Mouse (Mus musculus): ENCODE measurements around the gene Tmem235. TPM values are rescaled to one million over a fixed set of nuclear protein-coding genes. Genes with fewer than 3 reads are reported as not detected.
A peak's percentile ranks its signal among the peaks of the same experiment; 100 is the strongest.

The Tmem235 gene
- total RNA-seq (2021) = not detected
- long read RNA-seq, experiment 1 = 0 reads
- long read RNA-seq, experiment 2 = 0 reads

- DNase-seq (ENCODE audit: low spot score) = no peak
Observed at GRCm38 (mm10) chr11:117860601-117861000, at the start of gene Tmem235. TSS of gene Tmem235 (plus strand) at chr11:117860752.

DNA sequence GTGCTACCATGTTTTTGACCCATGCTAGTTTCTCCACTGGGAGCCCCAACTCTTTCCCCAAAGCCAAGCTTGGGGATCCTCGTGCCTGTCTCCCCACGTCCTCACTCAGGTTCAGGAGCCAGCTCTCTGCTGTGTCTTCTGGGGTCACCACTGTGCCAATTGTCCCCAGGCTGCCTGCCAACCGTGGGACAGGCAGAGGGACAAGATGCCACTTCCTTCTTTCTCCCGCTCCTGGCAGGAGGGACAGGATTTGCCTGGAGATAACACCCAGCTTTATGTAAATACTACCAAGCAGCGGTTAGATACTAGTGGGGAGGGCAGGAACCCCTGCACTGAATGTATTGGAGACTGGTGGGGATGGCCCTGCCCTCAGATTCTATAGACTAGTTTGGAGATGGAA lies 46.7 kb upstream of the Tmem235 start:
- no peak for DNase-seq (ENCODE audit: low spot score)

DNA sequence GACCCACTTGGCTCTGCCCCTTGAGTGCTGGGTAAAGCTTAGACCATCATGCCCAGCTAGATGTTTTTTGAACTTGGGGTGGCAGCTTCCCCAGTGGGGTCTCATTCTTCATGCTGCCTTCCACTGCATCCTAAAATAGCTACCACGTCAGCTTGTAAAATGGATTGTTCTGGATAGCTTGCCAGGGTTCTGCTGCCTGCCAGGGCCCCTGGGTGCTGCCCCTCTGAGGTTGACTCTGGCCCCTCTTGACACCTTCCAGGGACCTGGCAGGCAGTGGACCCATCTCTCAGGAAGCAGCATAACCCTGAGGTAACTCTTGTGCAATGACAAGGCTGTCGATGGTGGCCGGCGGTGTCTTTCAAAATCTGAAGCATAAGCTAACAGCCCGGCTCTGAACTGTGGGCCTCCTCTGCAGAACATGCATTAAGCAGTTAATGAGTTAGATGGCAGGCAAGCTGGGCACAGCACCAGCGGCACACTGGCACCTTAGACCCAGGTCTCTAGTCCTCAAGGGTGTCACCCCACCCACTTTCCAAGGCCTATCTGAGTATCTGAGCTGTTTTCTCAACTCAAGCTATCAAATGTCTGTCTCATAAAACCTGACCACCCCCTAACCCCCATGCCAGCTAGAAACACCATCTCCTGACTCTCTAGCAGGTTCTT lies 45.7 kb upstream of the Tmem235 start:
- no peak for DNase-seq (ENCODE audit: low spot score)

GRCm38 (mm10) chr11:117815850-117816249 lies 44.7 kb upstream of the Tmem235 start:
- DNase-seq (ENCODE audit: low spot score) = peak; percentile 51

GRCm38 (mm10) chr11:117816389-117816996 lies 44.1 kb upstream of the Tmem235 start:
- DNase-seq (ENCODE audit: low spot score) = no peak

DNA sequence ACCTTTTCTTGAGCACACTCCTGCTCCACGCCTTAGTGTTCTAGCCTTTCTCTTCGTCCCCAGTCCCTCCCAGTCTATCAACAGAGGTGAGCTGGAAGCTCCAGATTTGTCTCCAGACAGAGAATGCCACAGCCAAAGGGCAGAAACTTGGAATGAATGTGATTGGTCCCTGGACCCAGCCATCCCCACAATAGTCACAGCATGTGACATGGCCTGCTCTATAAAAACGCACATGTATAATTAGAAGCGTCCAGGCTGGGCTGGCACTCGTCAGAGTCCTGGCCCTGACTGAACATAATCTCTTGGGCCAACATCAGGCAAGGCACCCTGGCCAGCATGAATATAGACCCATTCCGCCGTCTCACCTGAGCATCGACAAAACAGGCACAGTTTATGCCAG lies 41.5 kb upstream of the Tmem235 start:
- peak; percentile 84 for DNase-seq (ENCODE audit: low spot score)

DNA sequence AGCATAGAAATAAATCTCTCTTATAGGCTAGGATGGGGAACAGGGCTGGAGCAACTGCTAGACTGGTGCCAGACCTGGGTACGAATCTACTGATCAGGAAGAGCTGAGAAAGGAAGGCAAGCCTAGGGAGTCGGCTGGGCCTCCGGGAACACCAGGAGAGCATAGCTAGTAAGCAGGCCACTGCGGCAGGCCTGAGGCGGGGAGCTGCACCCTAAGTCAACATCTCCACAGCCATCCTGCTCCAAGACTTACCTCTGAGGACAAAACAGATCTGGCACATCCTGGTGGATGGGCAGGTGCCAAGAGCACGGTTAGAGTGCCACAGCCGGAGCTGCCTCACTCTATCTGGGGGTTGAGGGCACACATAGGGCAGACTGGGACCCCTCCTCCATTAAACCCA lies 40.4 kb upstream of the Tmem235 start:
- DNase-seq (ENCODE audit: low spot score) = no peak

DNA sequence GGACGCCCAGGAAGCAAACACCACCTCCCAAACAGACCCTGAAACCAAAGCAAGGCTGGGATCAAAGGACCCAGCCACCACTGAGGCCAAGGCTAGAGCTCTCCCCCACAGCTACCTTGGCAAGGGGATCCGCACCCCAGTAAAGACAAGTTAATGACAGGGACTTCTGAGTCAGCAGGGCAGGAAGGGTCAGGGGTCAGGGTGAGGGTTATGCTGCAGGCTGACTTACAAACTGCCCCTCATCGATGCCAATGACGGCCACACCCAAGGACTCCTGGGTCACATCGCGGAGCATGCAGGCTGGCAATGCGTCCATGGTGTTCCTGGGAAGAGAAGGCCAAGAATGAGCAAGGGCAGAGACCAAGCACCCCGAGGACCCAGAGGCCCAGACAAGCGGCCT lies 38.7 kb upstream of the Tmem235 start:
- DNase-seq (ENCODE audit: low spot score) = no peak

- no peak for DNase-seq (ENCODE audit: low spot score)
Observed at GRCm38 (mm10) chr11:117822728-117823241, 37.8 kb upstream of the Tmem235 start.

DNA sequence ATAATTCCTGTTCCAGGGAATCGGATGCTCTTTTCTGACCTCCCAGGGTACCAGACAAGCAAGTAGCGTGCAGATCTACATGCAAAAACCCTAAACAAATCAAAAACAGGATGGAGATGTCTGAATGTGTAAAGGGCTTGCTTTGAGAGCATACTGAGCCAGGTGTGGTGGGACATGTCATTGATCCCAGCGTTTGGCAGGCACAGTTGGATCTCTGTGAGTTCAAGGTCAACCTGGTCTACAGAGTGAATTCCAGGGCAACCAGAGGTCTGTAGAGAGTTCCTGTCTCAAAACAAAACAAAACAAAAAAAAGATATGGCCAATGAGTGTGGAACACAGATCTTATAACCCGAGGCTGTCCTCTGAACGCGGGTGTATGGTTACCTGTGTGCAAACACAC lies 37.1 kb upstream of the Tmem235 start:
- DNase-seq (ENCODE audit: low spot score) = no peak

DNA sequence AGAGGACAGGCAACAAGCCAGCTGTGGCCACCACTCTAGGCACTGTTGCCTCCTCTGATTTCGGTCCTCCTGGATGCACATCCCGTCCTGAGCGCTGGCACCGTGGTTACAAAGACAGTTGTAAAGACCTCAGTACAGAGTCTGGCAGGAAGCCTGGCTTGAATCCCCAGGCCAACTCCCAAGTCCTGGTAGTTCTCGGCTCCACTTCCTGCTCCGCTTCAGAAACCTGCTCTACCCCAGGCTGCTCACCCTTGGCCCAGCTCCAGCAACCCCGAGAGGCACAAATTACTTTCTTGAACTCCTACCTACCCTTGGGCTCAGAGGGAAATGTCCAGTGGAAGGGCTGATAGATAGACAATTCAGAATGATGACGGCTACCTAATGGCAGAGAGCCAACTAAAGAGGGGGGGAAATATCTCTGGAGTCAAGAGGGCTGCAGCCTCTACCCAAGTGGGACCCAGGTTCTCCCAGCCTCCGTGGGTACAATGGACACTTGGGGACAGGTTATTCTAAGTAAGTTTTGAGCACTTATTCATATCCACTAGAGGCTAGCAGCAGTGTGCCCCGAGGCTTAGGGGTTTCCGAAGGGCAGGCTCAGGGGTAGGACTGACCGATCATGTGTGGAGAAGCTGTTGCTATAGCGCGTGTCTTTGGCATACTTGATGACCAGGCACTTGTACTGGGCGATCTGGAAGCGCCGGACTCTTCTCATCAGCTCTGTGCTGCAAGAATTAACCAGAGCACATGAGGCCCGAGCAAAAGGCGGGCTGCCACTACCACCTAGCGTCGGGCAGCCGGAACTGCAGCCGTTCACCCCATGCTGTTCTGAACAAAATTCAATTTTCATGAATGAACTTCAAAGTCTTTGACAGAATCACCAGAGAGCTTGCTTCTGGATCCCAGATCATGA lies 36.2 kb upstream of the Tmem235 start:
- peak; percentile 87 for DNase-seq (ENCODE audit: low spot score)

DNA sequence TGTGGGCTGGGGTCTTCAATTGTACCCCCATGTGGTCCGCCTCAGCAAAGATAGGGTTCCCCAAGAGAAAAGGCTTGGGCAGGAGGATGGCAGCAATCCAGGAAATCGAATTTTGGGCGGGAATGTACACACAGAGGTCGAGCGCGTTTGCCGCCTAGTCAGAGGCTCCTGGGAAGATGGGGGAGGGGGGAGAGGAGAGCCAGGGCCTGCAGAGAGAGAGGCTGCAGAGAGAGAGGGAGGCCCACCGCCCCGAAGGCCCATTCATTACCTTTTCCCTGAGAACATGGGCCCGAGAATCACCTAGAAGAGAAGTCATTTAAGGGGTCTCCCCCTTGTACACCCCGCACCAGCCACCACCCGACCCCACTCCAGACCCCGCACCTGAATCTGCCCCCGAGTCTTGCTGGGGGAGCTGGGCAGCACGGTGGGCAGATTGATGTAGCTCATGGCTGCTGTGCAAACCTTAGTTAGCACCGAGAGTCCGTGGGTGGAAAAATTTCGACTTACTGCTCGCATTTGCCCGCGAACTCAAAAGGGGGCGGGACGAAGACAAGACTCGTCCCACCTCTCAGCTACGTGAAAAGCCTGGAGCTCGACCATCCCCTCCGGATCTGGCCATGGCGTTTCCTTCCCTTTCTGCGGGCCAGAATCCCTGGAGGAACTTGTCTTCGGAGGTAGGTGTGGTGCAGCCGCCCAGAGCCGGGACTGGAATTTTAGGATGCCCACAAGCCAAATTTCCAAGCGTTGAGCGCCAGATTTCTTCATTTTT lies 35.0 kb upstream of the Tmem235 start, which contains the start of the genes Afmid and Tk1:
Gene Afmid (plus strand): TSS at position 592 of the 769 bp plus-strand sequence.
Gene Tk1 (minus strand): TSS at position 760 of the 769 bp plus-strand sequence.
- DNase-seq (ENCODE audit: low spot score) = peak; percentile 52

GRCm38 (mm10) chr11:117826164-117826563 lies 34.4 kb upstream of the Tmem235 start:
- DNase-seq (ENCODE audit: low spot score) = no peak

- no peak for DNase-seq (ENCODE audit: low spot score)
Observed at GRCm38 (mm10) chr11:117826916-117827315, 33.6 kb upstream of the Tmem235 start.

GRCm38 (mm10) chr11:117827386-117827785 lies 33.2 kb upstream of the Tmem235 start:
- no peak for DNase-seq (ENCODE audit: low spot score)

DNA sequence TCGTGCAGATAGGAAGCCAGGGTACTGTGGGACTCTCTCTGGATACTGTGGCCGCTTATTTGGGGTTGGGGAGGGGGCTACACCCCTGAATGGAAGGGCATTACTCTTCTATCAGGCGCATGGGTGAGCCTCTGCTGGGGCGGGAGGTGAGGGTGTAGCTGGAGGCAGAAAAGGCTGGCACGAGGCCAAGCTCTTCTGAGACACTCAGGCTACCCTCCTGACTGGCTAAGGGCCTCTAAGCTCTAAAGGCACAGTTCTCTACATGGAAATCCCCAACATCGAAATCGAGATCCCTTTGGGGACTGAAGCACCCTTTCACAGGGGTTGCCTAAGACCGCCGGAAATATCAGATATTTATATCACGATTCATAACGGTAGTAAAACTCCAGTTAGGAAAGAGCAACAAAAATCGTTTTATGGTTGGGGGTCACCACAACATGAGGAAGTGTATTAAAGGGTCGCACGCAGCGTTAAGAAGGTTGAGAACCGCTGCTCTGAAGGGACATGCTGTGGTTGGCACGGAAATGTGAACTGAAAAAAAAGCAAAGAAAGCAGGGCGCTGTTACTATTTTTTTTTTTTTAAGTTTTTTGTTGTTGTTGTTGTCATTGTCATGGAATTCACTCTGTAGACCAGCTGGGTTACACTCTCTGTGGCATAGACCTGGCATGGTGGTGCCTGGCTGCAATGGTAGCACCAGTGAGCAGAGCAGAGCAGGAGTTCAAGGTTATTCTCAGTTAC lies 32.2 kb upstream of the Tmem235 start:
- DNase-seq (ENCODE audit: low spot score) = no peak

DNA sequence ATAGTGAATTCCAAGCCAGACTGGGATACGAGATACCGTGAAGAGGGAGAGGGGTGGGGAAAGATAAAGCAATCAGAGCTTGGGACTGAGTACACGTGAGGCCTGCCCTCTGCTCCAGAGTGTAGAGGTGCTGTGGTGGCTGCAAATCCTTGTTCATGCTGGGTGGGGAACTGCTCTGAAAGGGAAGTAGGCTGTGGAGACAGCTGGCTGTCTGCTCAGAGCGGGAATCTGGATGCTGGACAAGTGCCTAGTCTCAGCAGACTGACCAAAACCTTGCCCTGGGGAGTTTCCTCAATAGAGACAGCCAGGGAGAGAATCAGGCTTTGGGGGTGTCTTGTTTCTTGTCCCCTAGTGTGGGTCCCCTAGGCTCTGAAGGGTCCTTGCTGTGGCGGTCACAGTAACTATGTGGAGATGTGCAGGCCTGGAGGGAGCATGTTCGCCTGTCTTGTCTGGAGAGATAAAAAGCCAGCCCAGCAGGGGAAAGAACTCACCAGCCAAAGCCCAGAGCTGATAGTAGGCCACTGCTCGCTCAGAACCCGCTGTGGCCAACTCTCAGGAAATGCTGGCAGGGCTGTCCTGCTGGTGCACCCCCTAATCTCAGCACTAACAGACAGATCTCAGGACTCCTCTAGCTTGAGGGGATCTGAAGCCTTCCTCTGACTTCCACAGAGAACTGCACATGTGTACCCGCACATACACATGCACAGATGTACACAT lies 31.5 kb upstream of the Tmem235 start:
- DNase-seq (ENCODE audit: low spot score) = peak; percentile 44

GRCm38 (mm10) chr11:117829671-117830215 lies 30.8 kb upstream of the Tmem235 start:
- no peak for DNase-seq (ENCODE audit: low spot score)

DNA sequence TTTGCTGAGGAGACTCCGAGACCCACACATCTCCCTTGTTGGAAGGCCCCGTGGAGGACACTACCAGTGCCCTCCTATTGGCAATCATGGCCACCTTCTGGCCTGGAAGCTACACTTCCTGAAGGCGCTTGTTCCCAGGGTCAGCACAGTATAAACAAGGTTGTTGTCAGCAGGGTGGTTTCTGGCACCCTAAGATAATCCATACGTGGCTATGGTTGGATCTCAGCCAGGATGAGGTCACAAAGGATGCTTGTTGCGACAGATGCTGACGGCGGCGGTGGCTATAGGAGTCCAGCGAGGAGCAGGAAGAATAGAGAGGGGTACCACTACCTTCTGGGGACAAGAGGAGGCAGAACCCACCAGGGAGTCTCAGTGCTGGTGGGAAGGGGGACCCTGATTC lies 30.2 kb upstream of the Tmem235 start:
- DNase-seq (ENCODE audit: low spot score) = no peak
